ENCODE assay signal across 20 mouse cellular contexts in the genomic region with DNA sequence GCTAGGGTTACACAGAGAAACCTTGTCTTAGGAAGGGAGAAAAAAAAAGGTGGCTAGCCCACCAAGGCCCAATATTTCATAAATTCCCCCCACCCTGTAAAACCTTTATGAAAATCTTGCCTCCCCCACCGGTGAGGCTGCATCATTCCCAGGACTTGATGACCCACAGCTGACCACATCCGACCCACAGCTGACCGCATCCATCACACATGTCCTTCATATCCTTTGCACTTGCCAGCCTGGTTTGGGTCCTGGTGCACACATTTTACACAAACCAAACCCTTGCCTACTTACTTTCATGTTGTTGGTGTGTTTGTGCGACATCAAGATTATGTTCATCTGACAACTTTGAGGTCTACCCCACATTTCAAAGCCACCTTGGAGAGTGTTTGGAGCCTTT. TPM values are rescaled to one million over a fixed set of nuclear protein-coding genes. Genes with fewer than 3 reads are reported as not detected.
DNase-seq lines count a peak whose midpoint lies in the region; ATAC-seq and TF ChIP-seq lines count a peak whose summit lies in the region.
"Had no signal": no experiment of that assay in that cellular context is flagged by ENCODE, and none has a peak within 500 bp of the region (broad histone marks: within the 10 kb centered on the region; RNA-seq: fewer than 3 reads in every experiment).

No protein-coding gene starts in this region.

- H3K27me3 ChIP-seq in heart, embryonic 12.5 days (replicated peaks), result peaks cover 8% of the 10 kb centered on the region; the same call in 1 of the 2 replicates
- peaks cover 7% of the 10 kb centered on the region for H3K27me3 ChIP-seq in heart, embryonic 16.5 days (ENCODE audit: control insufficient read depth, insufficient read depth, low read length)
- peaks cover 23% of the 10 kb centered on the region for H3K27me3 ChIP-seq in heart, postnatal 0 days (ENCODE audit: control insufficient read depth, insufficient read depth, low read length)

- no peak for TF ChIP-seq EP300 in heart, postnatal 0 days (IDR thresholded peaks at IDR 0.05; ENCODE audit: low read depth)

- H3K9me3 ChIP-seq in heart, embryonic 12.5 days (replicated peaks), result no peaks in the 10 kb centered on the region
- no peaks in the 10 kb centered on the region for H3K9me3 ChIP-seq in heart, embryonic 16.5 days (replicated peaks; ENCODE audit: control insufficient read depth, low read length)
- H3K9me3 ChIP-seq in heart, postnatal 0 days (replicated peaks; ENCODE audit: control insufficient read depth, low read length), result no peaks in the 10 kb centered on the region
- H3K9me3 ChIP-seq: embryonic facial prominence, embryonic 12.5 days; forebrain, embryonic 12.5 days; hindbrain, embryonic 15.5 days had no signal

- no peaks in the 10 kb centered on the region for H3K36me3 ChIP-seq in heart, embryonic 12.5 days
- no peaks in the 10 kb centered on the region for H3K36me3 ChIP-seq in heart, embryonic 16.5 days (ENCODE audit: control insufficient read depth, insufficient read depth)
- no peaks in the 10 kb centered on the region for H3K36me3 ChIP-seq in heart, postnatal 0 days (replicated peaks; ENCODE audit: control insufficient read depth, insufficient read depth, low read length)
- H3K36me3 ChIP-seq: embryonic facial prominence, embryonic 12.5 days; forebrain, embryonic 12.5 days; hindbrain, embryonic 15.5 days had no signal

- no peak overlapping the region for H3K9ac ChIP-seq in heart, embryonic 12.5 days
- H3K9ac ChIP-seq in heart, embryonic 16.5 days (ENCODE audit: low read length), result no peak overlapping the region
- no peak overlapping the region for H3K9ac ChIP-seq in heart, postnatal 0 days (replicated peaks; ENCODE audit: low read depth, low read length)
- H3K9ac ChIP-seq: embryonic facial prominence, embryonic 12.5 days; forebrain, embryonic 12.5 days; hindbrain, embryonic 15.5 days had no signal

- no peak for DNase-seq in gastrocnemius, adult 2 months
- no peak for DNase-seq in gastrocnemius, adult 8-10 months (ENCODE audit: low spot score in 2 of 2)
- no peak for DNase-seq in heart, postnatal 10 days
- no peak for DNase-seq in heart, adult 9 months (ENCODE audit: low spot score in 2 of 2)
- no peak for DNase-seq in heart, postnatal 0 days (ENCODE audit: low spot score)
- no peak for DNase-seq in kidney, postnatal 36 days
- DNase-seq: adrenal gland, postnatal 10 days; B cell, adult 2 months; cerebellum, adult 11-12 months; cerebellum, adult 9-10 months; gastrocnemius, postnatal 25 days; kidney, adult 2 months had no signal

- H3K27ac ChIP-seq in gastrocnemius, adult 2 months, result peak overlapping the region; percentile 76
- peak overlapping the region; percentile 87 for H3K27ac ChIP-seq in heart, embryonic 12.5 days (ENCODE audit: poor library complexity, severe bottlenecking)
- peak overlapping the region; percentile 79 for H3K27ac ChIP-seq in heart, embryonic 16.5 days (ENCODE audit: low read length)
- H3K27ac ChIP-seq in heart, postnatal 0 days (ENCODE audit: low read depth), result peak overlapping the region; percentile 72
- H3K27ac ChIP-seq: embryonic facial prominence, embryonic 12.5 days; forebrain, embryonic 12.5 days; hindbrain, embryonic 15.5 days had no signal

- H3K4me2 ChIP-seq in heart, embryonic 12.5 days, result no peak overlapping the region
- H3K4me2 ChIP-seq in heart, embryonic 16.5 days (ENCODE audit: low read depth, low read length), result no peak overlapping the region
- H3K4me2 ChIP-seq in heart, postnatal 0 days (ENCODE audit: low read depth, low read length), result no peak overlapping the region
- H3K4me2 ChIP-seq: embryonic facial prominence, embryonic 12.5 days; forebrain, embryonic 12.5 days; hindbrain, embryonic 15.5 days had no signal

- 92% methylated on average over 4 of the region's 4 CpGs for WGBS in heart, embryonic 12.5 days
- 90% methylated on average over 4 of the region's 4 CpGs for WGBS in heart, embryonic 16.5 days
- WGBS in heart, postnatal 0 days, result 90% methylated on average over 4 of the region's 4 CpGs

- no peak overlapping the region for H3K4me3 ChIP-seq in gastrocnemius, adult 2 months
- H3K4me3 ChIP-seq in heart, embryonic 12.5 days, result no peak overlapping the region
- no peak overlapping the region for H3K4me3 ChIP-seq in heart, embryonic 16.5 days (ENCODE audit: low read length)
- no peak overlapping the region for H3K4me3 ChIP-seq in heart, postnatal 0 days (ENCODE audit: low read depth, low read length)
- H3K4me3 ChIP-seq: embryonic facial prominence, embryonic 12.5 days; forebrain, embryonic 12.5 days; hindbrain, embryonic 15.5 days had no signal

- no peak for ATAC-seq in heart, embryonic 12.5 days (ENCODE audit: insufficient number of reproducible peaks, low FRiP score)
- no peak for ATAC-seq in heart, embryonic 16.5 days (replicated peaks; ENCODE audit: extremely low read depth, insufficient read depth, low FRiP score)
- ATAC-seq in heart, postnatal 0 days (ENCODE audit: insufficient read depth, low read depth), result no peak
- ATAC-seq: forebrain, embryonic 16.5 days; intestine, embryonic 16.5 days had no signal

- H3K4me1 ChIP-seq in heart, embryonic 12.5 days (replicated peaks), result peaks cover 44% of the 10 kb centered on the region
- H3K4me1 ChIP-seq in heart, embryonic 16.5 days (ENCODE audit: control insufficient read depth, insufficient read depth, low read length), result peaks cover 8% of the 10 kb centered on the region
- 0 out of 2 replicates have a peak, but pooled peaks cover 6% of the 10 kb centered on the region for H3K4me1 ChIP-seq in heart, postnatal 0 days (ENCODE audit: control insufficient read depth, insufficient read depth)

- intact Hi-C loops in gastrocnemius, adult 2 months (cut with DNase I), result no loop called here
- intact Hi-C loops in heart, postnatal 10 days (cut with DNase I), result no loop called here

- TF ChIP-seq CTCF in gastrocnemius, adult 2 months (IDR thresholded peaks at IDR 0.05), result no peak
- TF ChIP-seq CTCF in heart, postnatal 0 days (IDR thresholded peaks at IDR 0.05; ENCODE audit: low read depth), result no peak

RNA-seq across cellular contexts. Expression of gene Ptgis, which starts 4.2 kb away (rescaled TPM):
- total RNA-seq in gastrocnemius, adult 2 months (2021), result 1 to 10 TPM; 1.7 to 5.2 TPM
- 1 to 10 TPM; 1.1 to 3.3 (median 1.9) TPM for total RNA-seq in gastrocnemius, adult 8-10 months (2022)
- polyA plus RNA-seq in heart, embryonic 12.5 days (2016; fragmentation: Nextera tagmentation; extraction: Ambion mirVana), result 22.5 and 22.9 TPM in 2 replicates
- total RNA-seq in heart, postnatal 10 days (2021), result 10 to 100 TPM; 35.8 to 39.7 TPM
- polyA plus RNA-seq in heart, embryonic 16.5 days (2015; fragmentation: Nextera tagmentation; extraction: Ambion mirVana), result 20.4 and 21.4 TPM in 2 replicates
- total RNA-seq in heart, postnatal 0 days (2014; rRNA removed; ENCODE audit: low replicate concordance), result 38.6 and 60.0 TPM in 2 replicates
- polyA plus RNA-seq in heart, postnatal 0 days (2015; fragmentation: Nextera tagmentation; extraction: Ambion mirVana), result 20.8 and 22.6 TPM in 2 replicates
- total RNA-seq: granulocyte monocyte progenitor cell, adult 5-6 weeks had no signal

RNA-seq across cellular contexts. Expression of gene Kcnb1, which starts 46.2 kb away (rescaled TPM):
- 10 to 100 TPM; 16.1 to 20.7 TPM for total RNA-seq in gastrocnemius, adult 2 months (2021)
- total RNA-seq in gastrocnemius, adult 8-10 months (2022), result 10 to 100 TPM; 15.8 to 28.1 (median 25.7) TPM
- 0.24 and 0.30 TPM in 2 replicates for polyA plus RNA-seq in heart, embryonic 12.5 days (2016; fragmentation: Nextera tagmentation; extraction: Ambion mirVana)
- 10 to 100 TPM; 45.4 to 50.2 TPM for total RNA-seq in heart, postnatal 10 days (2021)
- 0.43 and 0.45 TPM in 2 replicates for polyA plus RNA-seq in heart, embryonic 16.5 days (2015; fragmentation: Nextera tagmentation; extraction: Ambion mirVana)
- total RNA-seq in heart, postnatal 0 days (2014; rRNA removed; ENCODE audit: low replicate concordance), result 4.8 and 7.1 TPM in 2 replicates
- 1.7 TPM in 2 replicates for polyA plus RNA-seq in heart, postnatal 0 days (2015; fragmentation: Nextera tagmentation; extraction: Ambion mirVana)
